Mouse (Mus musculus) lung, adult 2 months (tissue): ENCODE measurements around the gene Lrrc32.

ENCODE experiments used
- CTCF ChIP-seq: fragments of 200-500 bp; IDR thresholded peaks from 2 replicates; pipeline ENCODE4 v1.5.1; 2011; ENCODE audit warnings: mild to moderate bottlenecking, low read length, control low read depth; ENCODE audit not compliant: insufficient read depth
- POLR2A ChIP-seq: fragments of 200-500 bp; IDR thresholded peaks from 2 replicates; pipeline ENCODE4 v1.6.1; 2011; ENCODE audit warnings: low read depth, mild to moderate bottlenecking, control low read depth, low read length, borderline replicate concordance; ENCODE audit errors: extremely low read depth

- TF ChIP-seq CTCF (no peak), POLR2A (no peak)
These were observed 46.8 kb downstream of the Lrrc32 start for GRCm38 (mm10) chr7:98535882-98536281.
